Mouse (Mus musculus) megakaryocyte, adult 5-6 weeks (primary cell): ENCODE data around the gene Gm21969. TPM values are rescaled to one million over a fixed set of nuclear protein-coding genes. Genes with fewer than 3 reads are reported as not detected.

Experiments used
- ATAC-seq: 2 replicates; pipeline ENCODE4 v1.8.0; 2016; ENCODE audit warnings: mild to moderate bottlenecking, inconsistent platforms; ENCODE audit not compliant: poor library complexity, severe bottlenecking
- total RNA-seq, 2 experiments: library from RNA; stranded (forward) in 1 of 2; stranded (reverse) in 1 of 2; fragments of 153-499, 151-499 nt in 1 of 2; fragments of 221-1000, 200-1000 nt in 1 of 2; gene quantifications; 2 replicates each; pipeline versions ENCODE4 v1.2.3 to v1.2.4; 2015 to 2017

Gene Gm21969
- total RNA-seq (2015) (not detected in 2 replicates), total RNA-seq (2017) (not detected in 2 replicates)

GRCm38 (mm10) chr4:139602357-139603244 is at the start of gene Gm21969:
Gene Gm21969 (plus strand): TSS chr4:139603186.
- ATAC-seq, result peak; percentile 78

DNA sequence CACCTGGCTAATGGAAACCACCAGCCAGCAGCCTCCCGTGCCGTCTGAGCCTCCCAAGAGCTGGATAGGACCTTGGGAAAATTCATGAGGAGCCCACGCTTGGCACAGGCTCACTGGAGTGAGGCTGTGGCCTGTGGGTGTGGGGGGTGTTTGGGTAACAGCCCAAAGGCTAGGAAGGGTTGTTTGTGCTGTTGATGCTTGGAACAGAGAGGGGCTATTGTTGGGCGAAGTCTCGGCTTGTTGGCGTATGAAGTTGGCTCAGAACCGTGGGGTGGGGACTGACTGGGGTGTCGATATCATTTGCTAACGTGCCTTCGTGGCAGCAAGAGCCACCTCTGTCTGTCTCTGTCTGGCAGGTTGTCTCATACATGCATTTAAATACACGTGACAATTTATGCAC is 47.8 kb upstream of the Gm21969 start:
- no peak for ATAC-seq

- no peak for ATAC-seq
These were observed 47.0 kb upstream of the Gm21969 start for GRCm38 (mm10) chr4:139555951-139556350.

GRCm38 (mm10) chr4:139568361-139568760 is 34.6 kb upstream of the Gm21969 start:
- no peak for ATAC-seq

DNA sequence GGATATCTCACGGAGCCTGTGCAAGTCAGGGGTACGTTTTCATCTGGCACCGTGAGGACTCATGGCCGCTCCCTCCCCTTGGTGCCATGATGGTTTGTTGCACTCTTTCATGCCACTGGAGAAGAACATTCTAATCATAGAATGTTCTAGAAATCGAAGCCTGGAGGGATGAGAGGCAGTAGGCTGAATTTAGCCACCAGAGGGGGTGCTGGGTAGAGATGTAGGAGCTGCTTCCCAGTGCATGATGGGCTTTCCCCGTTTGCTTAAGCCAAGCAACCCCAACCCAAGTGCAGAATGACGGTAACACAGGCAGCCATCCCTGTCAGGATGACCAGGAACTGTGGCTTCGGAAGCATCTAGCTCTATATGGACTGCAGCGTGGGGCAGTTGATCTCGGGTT is 32.2 kb upstream of the Gm21969 start:
- no peak for ATAC-seq

DNA sequence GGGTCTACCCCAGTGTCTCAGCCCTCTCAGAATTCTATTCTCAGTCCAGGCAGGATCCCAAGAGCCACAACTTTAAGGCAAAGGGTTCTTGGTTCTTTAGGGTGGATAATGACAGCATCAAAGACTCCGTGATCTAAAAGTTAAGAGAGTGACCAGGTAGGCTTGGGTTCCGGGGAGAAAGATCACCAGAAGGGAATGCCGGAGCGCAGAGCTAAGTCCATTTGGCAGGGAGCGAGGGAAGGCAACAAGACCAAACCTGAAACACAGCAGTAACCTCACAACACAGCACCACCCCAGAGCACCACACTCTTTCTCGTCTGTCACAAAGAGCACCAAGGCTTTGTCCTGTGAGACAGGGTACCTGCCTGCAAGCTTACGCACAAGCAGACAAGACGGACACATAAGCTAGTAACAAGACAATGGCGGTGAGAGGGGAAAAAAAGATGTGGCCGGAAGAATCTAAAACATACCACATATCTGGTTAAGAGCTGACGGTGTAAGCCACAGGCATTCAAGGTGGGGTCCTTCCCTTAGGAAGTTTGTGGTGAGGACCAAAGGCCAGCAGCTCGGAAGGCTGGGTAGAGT is 30.0 kb upstream of the Gm21969 start:
- no peak for ATAC-seq

GRCm38 (mm10) chr4:139574156-139574798 is 28.7 kb upstream of the Gm21969 start:
- peak; percentile 89 for ATAC-seq

GRCm38 (mm10) chr4:139574799-139575672 is 27.9 kb upstream of the Gm21969 start:
- ATAC-seq, result peak; percentile 4; the same call in 1 of the 2 replicates

DNA sequence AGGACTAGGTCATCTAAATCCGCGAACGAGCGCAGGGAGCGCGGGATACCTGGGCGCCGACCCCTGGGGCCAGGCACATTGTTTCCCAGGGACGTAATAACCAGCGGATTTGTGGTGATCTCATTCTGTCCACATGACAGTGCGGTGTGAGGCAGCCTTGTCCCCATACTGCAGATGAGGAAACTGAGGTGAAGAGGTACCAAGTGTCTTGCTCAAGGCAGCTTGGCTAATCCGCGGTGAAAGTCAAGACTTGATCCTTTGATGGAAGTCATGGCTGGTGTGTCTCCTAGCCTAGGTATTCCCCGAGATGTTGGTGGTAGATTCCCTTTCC is 27.3 kb upstream of the Gm21969 start:
- ATAC-seq, result no peak

DNA sequence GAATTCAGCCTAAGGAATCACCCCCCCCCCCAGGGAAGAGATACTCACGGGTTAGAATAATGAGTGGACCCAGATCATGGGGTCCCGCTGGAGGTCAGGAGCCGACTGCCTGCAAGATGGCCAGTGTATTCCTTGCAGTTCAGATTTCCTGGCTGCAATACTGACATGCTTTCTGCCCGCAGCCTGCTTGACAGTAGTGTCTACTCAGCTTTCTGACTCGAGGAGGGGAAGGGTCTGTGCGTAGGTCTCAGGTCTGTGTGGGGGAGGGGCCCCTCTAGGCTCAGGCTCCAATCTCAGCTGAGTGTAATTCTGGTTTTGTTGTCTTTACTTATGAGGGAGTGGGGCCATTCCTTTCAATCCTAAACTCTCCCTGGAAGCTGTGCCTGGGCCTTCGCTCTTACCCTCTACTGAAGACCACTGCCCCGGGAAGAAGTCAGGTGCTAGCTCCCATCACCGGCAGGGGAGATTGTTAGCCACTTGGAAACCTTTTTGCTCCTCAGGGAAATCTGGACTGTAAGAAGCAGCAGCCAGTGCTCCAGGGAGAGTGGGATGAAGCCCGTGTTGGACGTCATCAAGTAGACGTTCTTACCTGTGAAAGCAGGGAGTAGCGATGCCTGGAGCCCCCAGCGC is 26.6 kb upstream of the Gm21969 start:
- no peak for ATAC-seq

- no peak for ATAC-seq
These were observed 26.0 kb upstream of the Gm21969 start for GRCm38 (mm10) chr4:139577006-139577405.

DNA sequence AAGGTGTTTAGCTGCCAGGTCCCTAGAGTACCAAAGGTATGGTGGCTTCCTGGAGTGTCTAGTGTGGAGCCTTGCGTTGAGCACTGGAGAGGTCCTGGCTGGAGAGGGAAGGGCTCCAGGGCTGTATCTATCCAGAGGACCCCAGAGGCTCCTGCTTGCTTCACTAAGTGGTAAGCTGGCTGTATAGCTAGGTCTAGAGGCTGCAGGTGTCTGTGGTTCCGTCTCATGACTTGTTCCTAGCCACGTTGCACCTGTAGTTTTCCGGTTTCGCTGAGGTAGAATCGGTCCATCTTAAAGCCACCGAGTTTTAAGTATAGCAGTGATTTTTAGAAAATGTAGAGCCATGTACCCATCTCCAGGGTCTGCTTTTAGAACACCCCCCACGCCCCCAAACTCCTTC is 24.6 kb upstream of the Gm21969 start:
- no peak for ATAC-seq

DNA sequence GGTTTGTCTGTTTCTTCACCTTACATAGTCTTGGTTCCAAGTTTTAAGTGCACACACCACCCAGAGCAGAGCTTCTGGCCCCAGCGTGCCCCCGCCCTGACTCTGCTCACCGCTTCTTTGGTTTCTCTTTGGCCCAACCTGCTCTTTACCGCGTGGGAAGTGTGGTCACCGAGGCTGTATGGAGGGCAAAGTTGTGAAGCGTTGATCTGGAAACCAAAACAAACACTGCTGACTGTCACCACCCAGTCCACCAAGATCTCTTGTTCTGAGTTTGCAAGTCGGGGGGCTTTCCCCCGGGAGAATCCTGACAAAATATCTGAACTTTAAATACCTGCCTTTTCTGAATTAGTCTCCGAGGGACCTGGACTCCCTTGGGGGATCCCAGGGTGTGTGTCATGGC is 24.0 kb upstream of the Gm21969 start:
- no peak for ATAC-seq

- ATAC-seq, result 0 out of 2 replicates have a peak, but pooled peaks have one; percentile 29
These were observed 23.5 kb upstream of the Gm21969 start for GRCm38 (mm10) chr4:139579466-139579865.

DNA sequence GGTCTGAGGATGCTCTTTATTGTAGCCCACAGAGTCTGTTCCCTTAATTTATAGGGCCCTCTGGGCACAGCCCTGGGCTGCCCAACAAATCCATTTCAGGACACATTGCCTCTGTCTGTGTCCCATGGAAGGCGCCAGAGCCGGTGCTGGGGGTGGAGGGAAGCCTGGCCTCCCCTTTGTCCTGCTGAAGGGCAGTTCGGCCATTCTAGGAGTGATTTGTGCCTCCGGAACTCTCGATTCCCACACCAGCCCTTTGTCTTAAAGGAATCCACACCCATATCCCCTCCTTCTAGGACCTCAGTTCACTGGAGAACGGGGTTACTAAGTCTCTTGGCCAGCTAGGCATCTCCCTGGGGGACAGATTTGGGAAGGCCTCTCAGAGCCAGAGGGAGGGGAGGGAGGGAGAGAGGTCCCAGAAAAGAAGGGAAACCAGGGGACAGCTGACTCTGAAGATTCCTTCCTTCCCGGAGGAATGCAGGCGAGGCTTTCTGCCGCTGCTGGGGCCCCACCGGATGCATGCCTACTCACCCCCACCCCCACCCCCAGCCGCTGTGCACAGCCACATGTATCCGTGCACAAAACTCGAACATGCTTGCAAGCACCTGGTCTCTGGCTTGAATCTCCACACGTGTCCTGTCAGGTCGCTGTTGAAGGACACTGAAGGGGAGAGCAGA is 22.2 kb upstream of the Gm21969 start:
- ATAC-seq, result no peak

DNA sequence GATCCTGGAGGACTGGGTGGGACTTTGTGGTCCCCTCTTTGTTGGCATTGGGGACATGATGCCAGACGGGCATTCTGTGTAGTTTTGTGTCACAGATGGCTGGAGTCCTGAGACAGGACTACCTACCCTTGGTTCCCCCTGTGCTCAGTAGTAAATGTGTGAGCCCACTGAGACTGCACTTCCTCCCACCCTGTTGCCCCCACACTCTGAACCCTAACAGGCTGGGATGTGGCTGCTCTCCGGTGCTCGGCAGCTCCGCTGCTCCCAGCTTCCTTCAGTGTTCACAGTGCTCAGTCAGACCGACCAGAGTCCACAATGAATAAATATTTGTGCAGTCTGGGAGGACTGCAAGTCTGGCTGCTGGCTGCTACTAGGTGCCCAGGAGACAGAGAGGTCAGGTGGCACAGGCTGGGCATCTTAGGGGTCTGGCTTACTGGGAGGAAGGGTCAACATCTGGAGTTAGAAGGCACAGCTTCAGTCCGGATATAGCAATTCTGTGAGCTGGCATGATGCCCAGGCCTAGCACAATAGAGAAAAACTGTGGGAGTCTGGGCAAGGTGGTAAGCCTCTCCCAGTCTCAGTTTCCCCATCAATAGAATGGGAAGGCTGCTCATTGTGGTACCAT is 21.4 kb upstream of the Gm21969 start:
- ATAC-seq, result no peak

DNA sequence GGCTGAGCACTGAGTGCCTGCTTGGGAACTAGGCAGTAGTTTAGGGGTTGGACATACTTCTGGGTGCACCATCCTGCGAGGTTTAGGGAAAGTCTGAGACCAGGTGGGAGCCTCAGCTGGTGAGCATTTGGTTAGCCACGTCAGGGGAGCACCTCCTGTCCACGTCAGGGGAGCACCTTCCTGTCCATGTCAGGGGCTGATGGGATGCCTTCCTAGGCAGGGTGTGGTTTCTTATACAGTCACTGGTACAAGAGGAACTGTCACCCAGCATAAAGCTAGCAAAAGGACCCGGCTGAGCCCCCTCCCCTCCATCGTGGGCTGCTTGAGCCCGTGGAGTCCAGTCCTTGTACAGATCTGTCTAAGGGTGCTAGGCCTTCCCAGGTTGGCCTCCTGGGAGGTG is 20.6 kb upstream of the Gm21969 start:
- ATAC-seq, result no peak

- no peak for ATAC-seq
These were observed 20.1 kb upstream of the Gm21969 start for GRCm38 (mm10) chr4:139582903-139583302.

- ATAC-seq, result no peak
These were observed 19.2 kb upstream of the Gm21969 start for GRCm38 (mm10) chr4:139583629-139584245.
